Mouse (Mus musculus) intestine, embryonic 14.5 days (tissue): ENCODE measurements around the gene Lemd1. TPM values are rescaled to one million over a fixed set of nuclear protein-coding genes. Genes with fewer than 3 reads are reported as not detected.

Source experiments
- ATAC-seq: fragments of 200-750 bp; cut with Nextera tagmentation; replicated peaks from 2 replicates; pipeline ENCODE4 v1.8.0; 2017; ENCODE audit warnings: low read depth, moderate number of reproducible peaks, moderate TSS enrichment, moderate library complexity; ENCODE audit not compliant: low FRiP score, low TSS enrichment
- DNase-seq: peaks from one replicate; pipeline ENCODE4 v3.0.0-alpha.2; 2018; ENCODE audit warnings: low spot score
- H3K27ac ChIP-seq: fragments of 300-500 bp; sonication (generic); 2 replicates; pipeline ENCODE4 v1.5.1; 2014; ENCODE audit warnings: low read depth, mild to moderate bottlenecking, control low read depth
- H3K27me3 ChIP-seq: fragments of 300-500 bp; sonication (generic); replicated peaks from 2 replicates; pipeline ENCODE4 v1.6.1; 2014; ENCODE audit warnings: low read length, control low read depth; ENCODE audit not compliant: control insufficient read depth, insufficient read depth
- H3K36me3 ChIP-seq: fragments of 300-500 bp; sonication (generic); 2 replicates; pipeline ENCODE4 v1.6.1; 2014; ENCODE audit warnings: low read length, control low read depth; ENCODE audit not compliant: control insufficient read depth, insufficient read depth
- H3K4me1 ChIP-seq: fragments of 300-500 bp; sonication (generic); replicated peaks from 2 replicates; pipeline ENCODE4 v1.6.1; 2014; ENCODE audit warnings: low read length, control low read depth, mixed read lengths; ENCODE audit not compliant: control insufficient read depth, insufficient read depth
- H3K4me2 ChIP-seq: fragments of 300-500 bp; sonication (generic); 2 replicates; pipeline ENCODE4 v1.6.1; 2014; ENCODE audit warnings: low read length
- H3K4me3 ChIP-seq: fragments of 300-500 bp; sonication (generic); 2 replicates; pipeline ENCODE4 v1.5.1; 2014; ENCODE audit warnings: low read depth, low read length, control low read depth, mixed read lengths
- H3K9ac ChIP-seq: fragments of 300-500 bp; sonication (generic); 2 replicates; pipeline ENCODE4 v1.6.1; 2014; ENCODE audit warnings: mild to moderate bottlenecking, low read length
- H3K9me3 ChIP-seq: fragments of 300-500 bp; sonication (generic); 2 replicates; pipeline ENCODE4 v1.6.1; 2016; ENCODE audit warnings: low read length, control low read depth; ENCODE audit not compliant: control insufficient read depth
- WGBS: fragments of 180-500 bp; shearing (Covaris S2); extraction: QIAGEN DNeasy Blood & Tissue Kit; methylation state at CpG from one replicate; pipeline ENCODE4 v1.1.7; 2014; 5-methylcytosine and 5-hydroxymethylcytosine counted together
- polyA plus RNA-seq: library from polyadenylated mRNA; unstranded; fragments of >200 nt; fragmentation: Nextera tagmentation; extraction: Ambion mirVana; gene quantifications from 2 replicates; pipeline ENCODE4 v1.2.1, GENCODE M21; 2014

The Lemd1 gene
- polyA plus RNA-seq, 1 experiment from 2014 or later, result 0.27 TPM

DNA sequence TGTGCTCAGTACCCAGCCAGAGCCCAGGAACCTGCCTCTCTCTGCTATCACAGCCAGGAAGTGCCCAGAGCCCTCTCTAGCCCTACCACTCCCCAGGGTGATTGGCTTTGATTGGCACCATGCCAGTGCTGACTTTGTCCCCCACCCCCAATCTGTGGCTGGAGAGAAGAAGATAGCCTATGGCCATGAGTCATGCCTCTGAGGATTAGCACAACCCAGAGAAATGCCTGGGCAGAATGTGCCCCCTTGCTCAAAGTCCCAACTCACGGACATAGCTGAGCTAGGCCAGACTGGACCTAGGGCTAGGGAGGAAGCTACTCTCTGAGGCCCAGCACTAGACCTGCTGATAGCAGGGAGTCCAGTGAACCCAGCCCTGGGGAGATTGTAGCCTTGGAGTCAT is 41.1 kb upstream of the Lemd1 start:
- ATAC-seq, result peak; percentile 29; the same call in 1 of the 2 replicates
- Histone ChIP-seq H3K4me1 (peaks cover 9% of the 10 kb centered on the region), H3K27me3 (no peaks in the 10 kb centered on the region), H3K27ac (no peak overlapping the region), H3K9ac (no peak overlapping the region), H3K4me2 (no peak overlapping the region), H3K36me3 (no peaks in the 10 kb centered on the region), H3K4me3 (no peak overlapping the region), H3K9me3 (no peaks in the 10 kb centered on the region)
- DNase-seq, result no peak
- 63% methylated on average over 1 of the region's 1 CpGs for WGBS

DNA sequence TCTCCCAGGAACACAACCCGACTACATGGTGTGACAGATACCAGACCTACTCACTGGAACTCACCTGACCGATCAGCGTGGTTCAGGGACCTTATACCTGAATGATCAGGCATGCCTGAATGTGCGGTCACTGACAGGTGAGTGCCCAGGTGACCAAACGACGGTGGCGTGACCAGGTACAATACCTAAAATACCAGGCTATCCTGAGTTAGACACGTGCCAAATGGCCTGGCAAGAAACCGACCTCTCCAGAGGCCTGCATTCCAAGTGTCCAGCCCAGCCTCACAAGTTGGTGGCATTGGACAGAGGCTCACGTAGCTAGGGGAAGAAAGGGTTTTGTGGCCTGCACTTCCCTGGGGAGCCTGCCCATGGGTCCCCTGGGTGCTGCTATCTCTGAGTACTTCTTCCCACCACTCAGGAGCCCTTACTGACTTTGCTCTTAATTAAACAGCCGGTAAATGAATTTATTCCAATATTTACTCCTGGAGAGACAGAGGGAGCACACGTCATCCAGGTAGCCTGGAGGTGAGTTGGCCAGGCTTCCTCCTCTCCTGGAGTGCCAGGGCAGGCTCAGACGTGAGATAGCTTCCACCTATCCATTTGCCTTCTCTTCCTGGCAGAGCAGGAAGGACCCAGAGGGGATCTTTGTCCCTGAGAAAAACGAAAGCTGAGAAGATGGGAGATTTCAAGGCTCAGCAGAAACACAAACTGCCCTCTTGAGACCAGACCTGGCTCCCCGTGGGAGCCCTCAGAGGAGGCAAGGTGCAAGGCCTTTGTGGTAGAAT is 40.2 kb upstream of the Lemd1 start:
- Histone ChIP-seq H3K4me3 (no peak overlapping the region), H3K9ac (no peak overlapping the region), H3K4me2 (no peak overlapping the region), H3K36me3 (no peaks in the 10 kb centered on the region), H3K9me3 (no peaks in the 10 kb centered on the region), H3K4me1 (peaks cover 9% of the 10 kb centered on the region), H3K27me3 (no peaks in the 10 kb centered on the region), H3K27ac (no peak overlapping the region)
- DNase-seq (no peak), ATAC-seq (no peak)
- 67% methylated on average over 15 of the region's 15 CpGs for whole genome bisulfite sequencing

DNA sequence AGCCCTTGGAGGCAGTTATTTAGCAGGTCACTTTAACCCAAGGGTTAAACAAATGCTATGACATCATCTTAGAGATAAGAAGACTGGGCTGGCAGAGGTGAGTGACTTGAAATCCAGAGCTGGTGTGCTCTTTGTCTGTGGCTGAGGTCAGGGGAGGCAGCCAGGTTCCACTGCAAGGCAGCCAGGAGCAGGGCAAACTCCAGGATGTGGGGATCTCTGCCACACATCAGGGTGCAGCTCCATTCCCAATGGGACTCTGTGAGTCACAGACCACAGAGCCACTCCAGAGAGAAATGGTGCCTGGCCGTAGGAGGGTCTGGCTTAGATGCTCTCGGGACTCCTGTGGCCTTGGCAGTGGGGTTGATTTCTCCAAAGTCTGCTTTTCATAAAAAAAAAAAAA is 39.3 kb upstream of the Lemd1 start:
- Histone ChIP-seq H3K4me3 (no peak overlapping the region), H3K4me1 (peaks cover 9% of the 10 kb centered on the region), H3K27ac (peak overlapping the region; percentile 22; the same call in 1 of the 2 replicates), H3K9me3 (no peaks in the 10 kb centered on the region), H3K36me3 (no peaks in the 10 kb centered on the region), H3K4me2 (no peak overlapping the region), H3K27me3 (no peaks in the 10 kb centered on the region), H3K9ac (no peak overlapping the region)
- ATAC-seq (peak; percentile 42), DNase-seq (no peak)
- WGBS, result 36% methylated on average over 2 of the region's 2 CpGs

DNA sequence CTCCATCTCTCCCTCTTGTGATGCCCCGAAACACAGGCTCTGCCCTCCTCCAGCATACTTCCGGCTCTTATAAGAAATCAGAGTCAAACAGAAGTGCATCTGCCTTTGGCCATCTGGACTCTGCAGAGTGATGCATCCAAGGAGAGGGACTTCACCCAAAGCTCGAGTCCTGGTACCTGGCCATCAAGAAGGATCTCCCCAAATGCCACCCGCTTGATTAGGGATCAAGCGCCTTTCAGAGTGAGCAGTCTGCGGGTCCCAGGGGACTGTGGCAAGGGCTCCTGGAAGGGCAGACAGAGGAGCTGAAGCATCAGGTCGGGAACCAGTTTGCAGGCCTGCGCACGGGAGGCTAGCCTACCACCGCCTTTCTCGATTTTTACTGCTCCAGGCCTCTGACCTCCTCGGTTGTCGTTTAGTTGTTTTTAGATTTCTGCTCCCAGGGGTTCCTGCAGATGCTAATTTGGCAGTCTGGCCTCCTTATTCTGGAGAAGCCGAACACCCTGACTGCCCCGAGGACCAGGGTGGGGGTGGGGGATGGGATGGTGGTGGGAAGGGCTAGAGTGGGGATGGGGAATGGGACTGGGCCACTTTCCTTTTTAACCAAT is 38.0 kb upstream of the Lemd1 start:
- Histone ChIP-seq H3K4me2 (no peak overlapping the region), H3K4me1 (peaks cover 9% of the 10 kb centered on the region), H3K27me3 (0 out of 2 replicates have a peak, but pooled peaks cover 3% of the 10 kb centered on the region), H3K36me3 (no peaks in the 10 kb centered on the region), H3K27ac (no peak overlapping the region), H3K4me3 (no peak overlapping the region), H3K9me3 (no peaks in the 10 kb centered on the region), H3K9ac (no peak overlapping the region)
- WGBS, result 51% methylated on average over 15 of the region's 15 CpGs
- ATAC-seq (no peak), DNase-seq (no peak)

DNA sequence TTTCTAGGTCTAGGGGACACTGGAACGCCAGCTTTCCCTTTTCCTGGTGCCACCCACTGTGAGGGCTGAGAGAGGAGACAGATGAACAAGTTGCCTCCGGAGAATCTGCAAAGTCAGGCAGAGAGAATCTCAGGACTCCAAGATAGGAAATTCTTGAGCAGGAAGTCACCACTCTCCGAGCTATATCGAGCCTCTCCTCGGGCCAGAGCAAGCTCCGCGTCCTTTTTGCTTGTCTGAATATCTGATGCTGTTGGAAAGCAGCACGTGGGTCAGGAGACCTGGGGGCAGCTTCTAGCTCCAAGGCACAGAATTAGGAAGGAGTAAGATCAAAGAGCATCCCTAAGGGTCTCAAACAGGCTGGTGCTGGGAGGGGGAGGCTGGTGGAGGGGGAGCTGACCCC is 37.5 kb upstream of the Lemd1 start:
- Histone ChIP-seq H3K4me1 (peaks cover 9% of the 10 kb centered on the region), H3K4me2 (no peak overlapping the region), H3K27me3 (0 out of 2 replicates have a peak, but pooled peaks cover 3% of the 10 kb centered on the region), H3K4me3 (no peak overlapping the region), H3K9ac (no peak overlapping the region), H3K36me3 (no peaks in the 10 kb centered on the region), H3K9me3 (no peaks in the 10 kb centered on the region), H3K27ac (no peak overlapping the region)
- ATAC-seq (no peak), DNase-seq (no peak)
- 31% methylated on average over 8 of the region's 8 CpGs for WGBS

DNA sequence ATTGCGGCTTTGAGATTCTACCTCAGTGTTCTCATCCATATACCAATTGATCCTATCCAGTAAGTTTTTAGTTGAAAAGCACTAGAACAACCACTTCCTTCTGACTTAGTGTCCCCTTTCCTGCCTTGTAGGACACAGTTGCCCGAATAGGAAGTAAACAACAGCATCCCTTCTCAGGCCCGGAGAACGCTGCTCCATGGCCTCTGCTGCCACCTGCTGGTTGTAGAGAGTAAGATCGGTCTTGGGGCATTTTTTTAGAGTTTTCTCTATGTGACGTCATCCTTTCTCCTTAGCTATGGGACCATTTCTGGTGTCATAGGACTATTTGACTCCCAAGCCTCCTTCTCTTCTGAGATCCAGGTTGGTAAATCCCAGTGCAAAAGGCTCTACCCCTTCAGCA is 35.5 kb upstream of the Lemd1 start:
- 0 out of 2 replicates have a peak, but pooled peaks cover 3% of the 10 kb centered on the region for H3K27me3 ChIP-seq
- H3K4me1 ChIP-seq, result peaks cover 9% of the 10 kb centered on the region
- no peak for ATAC-seq
- no peak overlapping the region for H3K27ac ChIP-seq
- H3K9me3 ChIP-seq, result no peaks in the 10 kb centered on the region
- no peak overlapping the region for H3K9ac ChIP-seq
- no peak overlapping the region for H3K4me3 ChIP-seq
- DNase-seq, result peak; percentile 83
- WGBS, result 12% methylated on average over 6 of the region's 6 CpGs
- H3K4me2 ChIP-seq, result no peak overlapping the region
- no peaks in the 10 kb centered on the region for H3K36me3 ChIP-seq

DNA sequence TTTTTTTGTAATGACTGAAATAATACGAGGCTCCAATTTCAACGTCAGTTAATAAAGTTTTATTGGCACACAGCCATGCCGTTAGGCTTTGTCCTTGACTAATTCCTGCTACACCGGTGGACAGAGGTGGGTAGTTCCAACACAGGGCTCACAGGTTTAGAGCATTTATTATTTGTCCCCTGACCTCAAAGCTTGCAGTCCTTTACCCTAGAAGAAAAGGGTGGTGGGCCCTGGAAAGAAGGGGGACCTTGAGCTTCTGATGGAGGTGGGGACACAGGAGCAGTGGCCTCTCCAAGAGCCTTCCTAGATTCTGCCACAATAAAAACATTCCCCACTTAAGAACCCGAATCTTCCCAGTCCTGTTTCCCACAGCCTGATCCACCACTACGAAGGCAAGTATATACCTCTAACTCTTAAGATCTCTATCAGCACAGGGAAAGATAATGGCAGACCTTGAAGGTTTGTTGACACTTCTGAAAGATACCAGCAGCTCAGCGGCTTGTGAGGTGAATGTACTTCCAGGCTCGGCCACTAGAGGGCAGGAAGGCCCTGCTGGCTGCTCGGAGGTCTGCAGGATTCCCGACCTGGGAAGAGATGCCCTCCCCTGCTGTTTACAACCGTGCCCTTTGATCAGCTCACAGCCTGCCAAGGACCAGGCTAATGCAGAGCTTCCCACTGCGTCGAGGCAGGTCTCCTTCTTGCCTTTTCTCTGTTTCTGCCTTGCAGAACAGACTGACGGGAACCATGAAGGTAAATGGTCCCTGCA is 34.0 kb upstream of the Lemd1 start:
- Histone ChIP-seq H3K9me3 (no peaks in the 10 kb centered on the region), H3K4me1 (no peaks in the 10 kb centered on the region; the same call in 1 of the 2 replicates), H3K4me2 (peak overlapping the region; percentile 20; the same call in 1 of the 2 replicates), H3K27me3 (0 out of 2 replicates have a peak, but pooled peaks cover 3% of the 10 kb centered on the region), H3K27ac (no peak overlapping the region), H3K9ac (no peak overlapping the region), H3K4me3 (no peak overlapping the region), H3K36me3 (no peaks in the 10 kb centered on the region)
- 16% methylated on average over 14 of the region's 14 CpGs for WGBS
- peak; percentile 81 for ATAC-seq
- peak; percentile 99 for DNase-seq

DNA sequence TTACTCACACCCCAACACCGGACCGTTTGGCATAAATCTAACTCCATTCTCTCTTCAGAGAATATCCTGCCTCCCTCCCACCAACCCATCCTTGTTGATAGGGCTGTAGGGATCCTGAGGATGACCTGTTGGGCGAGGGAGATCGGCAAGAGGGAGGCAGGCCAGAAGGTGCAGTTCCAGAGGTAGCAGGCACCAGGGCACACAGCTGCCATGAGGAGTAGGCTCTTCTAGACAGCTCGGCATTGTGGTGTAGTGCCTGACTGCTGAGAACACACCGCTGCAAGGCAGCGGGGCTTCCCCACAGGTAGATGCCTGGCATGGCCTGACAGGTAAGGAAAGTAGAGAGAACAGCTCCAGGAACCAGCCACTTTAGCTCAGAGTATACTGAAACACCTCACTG is 33.4 kb upstream of the Lemd1 start:
- Histone ChIP-seq H3K9ac (no peak overlapping the region), H3K4me3 (no peak overlapping the region), H3K36me3 (no peaks in the 10 kb centered on the region), H3K27me3 (0 out of 2 replicates have a peak, but pooled peaks cover 3% of the 10 kb centered on the region), H3K4me2 (0 out of 2 replicates have a peak overlapping the region, but pooled peaks have one; percentile 20), H3K4me1 (no peaks in the 10 kb centered on the region; the same call in 1 of the 2 replicates), H3K27ac (no peak overlapping the region), H3K9me3 (no peaks in the 10 kb centered on the region)
- WGBS, result 23% methylated on average over 7 of the region's 7 CpGs
- ATAC-seq, result no peak; the same call in 1 of the 2 replicates
- no peak for DNase-seq
